12 mouse cellular contexts compared by ENCODE assay signal in the genomic region with DNA sequence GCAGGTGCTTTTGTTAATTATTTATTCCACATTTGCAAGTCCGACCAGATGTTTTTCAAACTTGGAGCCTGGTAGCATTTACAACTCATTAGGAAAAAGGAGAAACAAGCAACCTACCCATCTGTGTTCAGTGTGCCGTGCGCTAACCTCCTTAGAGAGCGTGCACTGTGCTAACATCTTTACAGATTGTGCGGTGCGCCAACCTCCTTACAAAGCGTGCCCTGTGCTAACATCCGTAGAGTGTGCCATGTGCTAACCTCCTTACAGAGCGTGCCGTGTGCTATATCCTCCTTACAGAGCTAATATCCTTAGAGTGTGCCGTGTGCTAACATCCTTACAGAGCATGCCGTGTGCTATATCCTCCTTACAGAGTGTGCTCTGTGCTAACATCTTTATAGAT.
"Had no signal": no experiment of that assay in that cellular context is flagged by ENCODE, and none has a peak within 500 bp of the region (broad histone marks: within the 10 kb centered on the region; RNA-seq: fewer than 3 reads in every experiment).

No protein-coding gene starts in this region.

- DNase-seq: kidney, postnatal 10 days; kidney, postnatal 4 days; left cerebral cortex, postnatal 4 days; lung, adult 18-20 months; lung, postnatal 36 days; right cerebral cortex, postnatal 4 days; thymus, postnatal 36 days had no signal

- H3K27ac ChIP-seq: limb, embryonic 13.5 days; liver, embryonic 14.5 days; midbrain, embryonic 12.5 days; neural tube, embryonic 15.5 days had no signal

- H3K4me3 ChIP-seq: limb, embryonic 13.5 days; midbrain, embryonic 12.5 days; neural tube, embryonic 15.5 days had no signal

- H3K9ac ChIP-seq: limb, embryonic 13.5 days; liver, embryonic 14.5 days; midbrain, embryonic 12.5 days; neural tube, embryonic 15.5 days had no signal

- H3K4me2 ChIP-seq: limb, embryonic 13.5 days; midbrain, embryonic 12.5 days; neural tube, embryonic 15.5 days had no signal

- H3K4me1 ChIP-seq: limb, embryonic 13.5 days; midbrain, embryonic 12.5 days; neural tube, embryonic 15.5 days had no signal

- H3K27me3 ChIP-seq: limb, embryonic 13.5 days; midbrain, embryonic 12.5 days; neural tube, embryonic 15.5 days had no signal

- H3K36me3 ChIP-seq: limb, embryonic 13.5 days; midbrain, embryonic 12.5 days; neural tube, embryonic 15.5 days had no signal

- ATAC-seq: midbrain, embryonic 16.5 days had no signal

- H3K9me3 ChIP-seq: limb, embryonic 13.5 days; midbrain, embryonic 12.5 days; neural tube, embryonic 15.5 days had no signal
